Mouse (Mus musculus): ENCODE results near the gene Nfat5. TPM values are rescaled to one million over a fixed set of nuclear protein-coding genes. Genes with fewer than 3 reads are reported as not detected.

Gene Nfat5
- polyA plus RNA-seq, 1 experiment from 2014 or later, result 1.6 TPM

- Histone ChIP-seq H3K9ac (no peak overlapping the region), H3K9me3 (replicated peaks) (no peaks in the 10 kb centered on the region), H3K4me2 (peak overlapping the region; percentile 91), H3K4me3 (replicated peaks) (peak overlapping the region; percentile 83), H3K36me3 (replicated peaks) (peaks cover 25% of the 10 kb centered on the region), H3K27me3 (peaks cover 20% of the 10 kb centered on the region), H3K4me1 (replicated peaks) (peaks cover 39% of the 10 kb centered on the region), H3K27ac (replicated peaks) (no peak overlapping the region)
- 24% methylated on average over 8 of the region's 8 CpGs for WGBS (ENCODE audit: insufficient replicate concordance)
- no peak for ATAC-seq (ENCODE audit: insufficient read depth)
Measured at GRCm38 (mm10) chr8:107425230-107425597, 131.9 kb downstream of the Nfat5 start.

Other genes starting within 250 kb of the Nfat5 start
- gene Pdf, start 244.9 kb upstream of the Nfat5 start, polyA plus RNA-seq (2015; fragmentation: Nextera tagmentation; extraction: Ambion mirVana), result 16.5 and 19.2 TPM in 2 replicates
- 17.9 and 19.8 TPM in 2 replicates for gene Cog8, start 236.8 kb upstream of the Nfat5 start, polyA plus RNA-seq (2015; fragmentation: Nextera tagmentation; extraction: Ambion mirVana)
- gene Nip7, start 236.6 kb upstream of the Nfat5 start, polyA plus RNA-seq (2015; fragmentation: Nextera tagmentation; extraction: Ambion mirVana), result 33.9 and 37.4 TPM in 2 replicates
- 4.1 and 5.2 TPM in 2 replicates for gene Tmed6, start 227.8 kb upstream of the Nfat5 start, polyA plus RNA-seq (2015; fragmentation: Nextera tagmentation; extraction: Ambion mirVana)
- 6.4 and 6.8 TPM in 2 replicates for gene Terf2, start 196.9 kb upstream of the Nfat5 start, polyA plus RNA-seq (2015; fragmentation: Nextera tagmentation; extraction: Ambion mirVana)
- gene Cyb5b, start 142.8 kb upstream of the Nfat5 start, polyA plus RNA-seq (2015; fragmentation: Nextera tagmentation; extraction: Ambion mirVana), result 23.8 and 24.5 TPM in 2 replicates
- gene Nqo1, start 109.7 kb downstream of the Nfat5 start, polyA plus RNA-seq (2015; fragmentation: Nextera tagmentation; extraction: Ambion mirVana), result 14.0 and 15.0 TPM in 2 replicates
- gene Nob1, start 131.6 kb downstream of the Nfat5 start, polyA plus RNA-seq (2015; fragmentation: Nextera tagmentation; extraction: Ambion mirVana), result 26.0 and 27.1 TPM in 2 replicates
- gene Wwp2, start 142.9 kb downstream of the Nfat5 start, polyA plus RNA-seq (2015; fragmentation: Nextera tagmentation; extraction: Ambion mirVana), result 29.7 and 32.3 TPM in 2 replicates